Mouse (Mus musculus) stomach, postnatal 0 days (tissue): ENCODE measurements around the gene Vegfc. TPM values are rescaled to one million over a fixed set of nuclear protein-coding genes. Genes with fewer than 3 reads are reported as not detected.

ENCODE experiments used
- ATAC-seq: fragments of 200-750 bp; cut with Nextera tagmentation; 2 replicates; pipeline ENCODE4 v1.8.0; 2017; ENCODE audit not compliant: low FRiP score, low TSS enrichment
- DNase-seq: peaks from one replicate; pipeline ENCODE4 v3.0.0-alpha.2; 2016; ENCODE audit warnings: low spot score
- H3K27ac ChIP-seq: fragments of 300-500 bp; sonication (generic); replicated peaks from 2 replicates; pipeline ENCODE4 v1.5.1; 2014; ENCODE audit warnings: mild to moderate bottlenecking, control low read depth
- H3K27me3 ChIP-seq: fragments of 300-500 bp; sonication (generic); 2 replicates; pipeline ENCODE4 v1.6.1; 2014; ENCODE audit warnings: low read length; ENCODE audit not compliant: control insufficient read depth, insufficient read depth
- H3K36me3 ChIP-seq: fragments of 300-500 bp; sonication (generic); 2 replicates; pipeline ENCODE4 v1.6.1; 2014; ENCODE audit warnings: low read length, mixed read lengths; ENCODE audit not compliant: control insufficient read depth, insufficient read depth
- H3K4me1 ChIP-seq: fragments of 300-500 bp; sonication (generic); replicated peaks from 2 replicates; pipeline ENCODE4 v1.6.1; 2014; ENCODE audit warnings: antibody characterized with exemption; ENCODE audit not compliant: control insufficient read depth, insufficient read depth
- H3K4me2 ChIP-seq: fragments of 300-500 bp; sonication (generic); replicated peaks from 2 replicates; pipeline ENCODE4 v1.6.1; 2014; ENCODE audit warnings: low read depth, mild to moderate bottlenecking, control low read depth, moderate library complexity
- H3K4me3 ChIP-seq: fragments of 300-500 bp; sonication (generic); 2 replicates; pipeline ENCODE4 v1.5.1; 2014; ENCODE audit warnings: low read depth, low read length, control low read depth
- H3K9ac ChIP-seq: fragments of 300-500 bp; sonication (generic); 2 replicates; pipeline ENCODE4 v1.6.1; 2014; ENCODE audit warnings: mild to moderate bottlenecking, low read length, control low read depth, mixed read lengths
- H3K9me3 ChIP-seq: fragments of 300-500 bp; sonication (generic); 2 replicates; pipeline ENCODE4 v1.6.1; 2016; ENCODE audit warnings: low read length; ENCODE audit not compliant: control insufficient read depth
- CTCF ChIP-seq: IDR thresholded peaks from 2 replicates; pipeline ENCODE4 v1.5.1; 2016; ENCODE audit warnings: antibody characterized with exemption, low read depth, mild to moderate bottlenecking, moderate library complexity
- EP300 ChIP-seq: optimal IDR thresholded peaks from 2 replicates; pipeline ENCODE3; 2016; ENCODE audit warnings: antibody characterized with exemption
- WGBS: fragments of 180-500 bp; shearing (Covaris S2); extraction: QIAGEN DNeasy Blood & Tissue Kit; methylation state at CpG from one replicate; pipeline ENCODE4 v1.1.7; 2014; 5-methylcytosine and 5-hydroxymethylcytosine counted together
- polyA plus RNA-seq: library from polyadenylated mRNA; unstranded; fragments of >200 nt; fragmentation: Nextera tagmentation; extraction: Ambion mirVana; gene quantifications from 2 replicates; pipeline ENCODE4 v1.2.1, GENCODE M21; 2015

The Vegfc gene
- polyA plus RNA-seq: 3.1 and 4.2 TPM in 2 replicates

- Histone ChIP-seq H3K27ac (peak within 1 kb of the TSS; percentile 80), H3K9ac (peak within 1 kb of the TSS; percentile 77), H3K4me3 (peak within 1 kb of the TSS; percentile 73), H3K27me3 (no peaks in the 10 kb centered on the region), H3K36me3 (no peaks in the 10 kb centered on the region), H3K9me3 (no peaks in the 10 kb centered on the region), H3K4me1 (peaks cover 2% of the 10 kb centered on the region; the same call in 1 of the 2 replicates), H3K4me2 (peak within 1 kb of the TSS; percentile 78)
- peak; percentile 77 for ATAC-seq
- WGBS: under 1% methylated on average over 75 of the region's 79 CpGs
- peak; percentile 66 for DNase-seq
- TF ChIP-seq EP300: no peak
- TF ChIP-seq CTCF: no peak
These were observed at the start of gene Vegfc for GRCm38 (mm10) chr8:54077271-54078120. Gene Vegfc, plus strand, starts transcription at chr8:54077606.

- ATAC-seq: no peak
- Histone ChIP-seq H3K9me3 (no peaks in the 10 kb centered on the region), H3K36me3 (no peaks in the 10 kb centered on the region), H3K27me3 (no peaks in the 10 kb centered on the region), H3K27ac (no peak overlapping the region), H3K9ac (no peak overlapping the region), H3K4me2 (no peak overlapping the region), H3K4me3 (no peak overlapping the region), H3K4me1 (no peaks in the 10 kb centered on the region)
- TF ChIP-seq EP300: no peak
- TF ChIP-seq CTCF: no peak
- WGBS: 81% methylated on average over 1 of the region's 1 CpGs
- DNase-seq: no peak
These were observed 42.8 kb upstream of the Vegfc start for GRCm38 (mm10) chr8:54034584-54034983.

- no peak for TF ChIP-seq CTCF
- TF ChIP-seq EP300: no peak
- DNase-seq: no peak
- H3K36me3 ChIP-seq: no peaks in the 10 kb centered on the region
- 31% methylated on average over 1 of the region's 1 CpGs for WGBS
- ATAC-seq: no peak
- H3K27me3 ChIP-seq: no peaks in the 10 kb centered on the region
- H3K4me1 ChIP-seq: no peaks in the 10 kb centered on the region
- H3K4me3 ChIP-seq: no peak overlapping the region
- no peak overlapping the region for H3K9ac ChIP-seq
- no peaks in the 10 kb centered on the region for H3K9me3 ChIP-seq
- H3K27ac ChIP-seq: no peak overlapping the region
- no peak overlapping the region for H3K4me2 ChIP-seq
These were observed 34.8 kb upstream of the Vegfc start for GRCm38 (mm10) chr8:54042601-54043000.

- 93% methylated on average over 1 of the region's 1 CpGs for WGBS
- no peaks in the 10 kb centered on the region for H3K4me1 ChIP-seq
- H3K4me3 ChIP-seq: no peak overlapping the region
- H3K27me3 ChIP-seq: no peaks in the 10 kb centered on the region
- H3K36me3 ChIP-seq: no peaks in the 10 kb centered on the region
- no peak for ATAC-seq
- TF ChIP-seq EP300 (no peak), CTCF (peak; percentile 58)
- no peaks in the 10 kb centered on the region for H3K9me3 ChIP-seq
- H3K4me2 ChIP-seq: no peak overlapping the region
- no peak overlapping the region for H3K27ac ChIP-seq
- no peak for DNase-seq
- H3K9ac ChIP-seq: no peak overlapping the region
These were observed 33.9 kb upstream of the Vegfc start for GRCm38 (mm10) chr8:54043468-54043867.

GRCm38 (mm10) chr8:54053210-54053609, 24.2 kb upstream of the Vegfc start:
- ATAC-seq (no peak), DNase-seq (no peak)
- H3K4me1 ChIP-seq: no peaks in the 10 kb centered on the region
- 42% methylated on average over 1 of the region's 1 CpGs for WGBS
- H3K36me3 ChIP-seq: no peaks in the 10 kb centered on the region
- no peak overlapping the region for H3K4me2 ChIP-seq
- no peak overlapping the region for H3K4me3 ChIP-seq
- no peak overlapping the region for H3K9ac ChIP-seq
- no peak for TF ChIP-seq EP300
- no peak for TF ChIP-seq CTCF
- H3K27me3 ChIP-seq: no peaks in the 10 kb centered on the region
- H3K9me3 ChIP-seq: no peaks in the 10 kb centered on the region
- no peak overlapping the region for H3K27ac ChIP-seq

- Histone ChIP-seq H3K9ac (no peak overlapping the region), H3K27ac (no peak overlapping the region), H3K27me3 (no peaks in the 10 kb centered on the region), H3K36me3 (no peaks in the 10 kb centered on the region), H3K4me2 (no peak overlapping the region), H3K4me1 (no peaks in the 10 kb centered on the region), H3K9me3 (no peaks in the 10 kb centered on the region), H3K4me3 (no peak overlapping the region)
- TF ChIP-seq CTCF: no peak
- no peak for TF ChIP-seq EP300
- ATAC-seq (no peak), DNase-seq (no peak)
- 33% methylated on average over 4 of the region's 4 CpGs for WGBS
These were observed 11.9 kb upstream of the Vegfc start for GRCm38 (mm10) chr8:54065492-54065891.
